Mouse (Mus musculus) MEL (cell line): Measurements from ENCODE around the gene Cdca5. TPM values are rescaled to one million over a fixed set of nuclear protein-coding genes. Genes with fewer than 3 reads are reported as not detected.
"Not testable (repeated sequence)": the region's sequence is repeated elsewhere in the genome, so short reads cannot be mapped to it uniquely, and the experiment has no call there.

Experiments
- DNase-seq: peaks from one replicate; pipeline ENCODE4 v3.0.0; 2011; ENCODE audit warnings: low read depth, low spot score
- H3K27ac ChIP-seq: 2 replicates; pipeline ENCODE4 v1.5.1; 2012; ENCODE audit warnings: low read depth, mild to moderate bottlenecking, control low read depth, low read length, moderate library complexity; ENCODE audit not compliant: control insufficient read depth
- H3K27me3 ChIP-seq, 2 experiments: fragments of 150-350 bp in 1 of 2; sonication (generic) in 1 of 2; 2 replicates each; pipeline ENCODE4 v1.6.1; 2012; ENCODE audit warnings: low read length in 2 of 2, mild to moderate bottlenecking in 2 of 2, improper control_type of control experiment in 1 of 2, moderate library complexity in 1 of 2; ENCODE audit not compliant: insufficient read depth in 2 of 2, control insufficient read depth in 1 of 2
- H3K36me3 ChIP-seq, 2 experiments: 2 replicates each; pipeline ENCODE4 v1.6.1; 2012 to 2014; ENCODE audit warnings: low read length in 2 of 2, improper control_type of control experiment in 1 of 2, inconsistent platforms in 1 of 2, mild to moderate bottlenecking in 1 of 2; ENCODE audit not compliant: insufficient read depth in 2 of 2, control insufficient read depth in 1 of 2
- H3K4me1 ChIP-seq, 2 experiments: fragments of 150-350 bp in 1 of 2; sonication (generic) in 1 of 2; 2 replicates each; pipeline ENCODE4 v1.6.1; 2012; ENCODE audit warnings: low read length in 2 of 2, improper control_type of control experiment in 1 of 2, mild to moderate bottlenecking in 1 of 2; ENCODE audit not compliant: insufficient read depth in 2 of 2, control insufficient read depth in 1 of 2
- H3K4me3 ChIP-seq, 2 experiments: fragments of 150-350 bp in 1 of 2; sonication (generic) in 1 of 2; 2 replicates each; pipeline ENCODE4 v1.5.1; 2012; ENCODE audit warnings: low read depth in 2 of 2, low read length in 2 of 2, mild to moderate bottlenecking in 2 of 2, moderate library complexity in 2 of 2, control low read depth in 1 of 2, improper control_type of control experiment in 1 of 2; ENCODE audit not compliant: control insufficient read depth in 1 of 2, insufficient read depth in 1 of 2
- H3K79me2 ChIP-seq: 2 replicates; pipeline ENCODE4 v1.6.1; 2012; ENCODE audit warnings: mild to moderate bottlenecking, low read length, moderate library complexity; ENCODE audit not compliant: control insufficient read depth, poor library complexity, insufficient read depth
- H3K9ac ChIP-seq: 2 replicates; pipeline ENCODE4 v1.6.1; 2012; ENCODE audit warnings: low read depth, mild to moderate bottlenecking, control low read depth, low read length, moderate library complexity; ENCODE audit not compliant: control insufficient read depth, poor library complexity, severe bottlenecking
- H3K9me3 ChIP-seq: fragments of 150-350 bp; sonication (generic); replicated peaks from 2 replicates; pipeline ENCODE4 v1.6.1; 2012; ENCODE audit warnings: mild to moderate bottlenecking, low read length, improper control_type of control experiment, moderate library complexity; ENCODE audit not compliant: insufficient read depth
- CHD1 ChIP-seq: IDR thresholded peaks from 2 replicates; pipeline ENCODE4 v1.6.1; 2012; ENCODE audit warnings: low read depth, mild to moderate bottlenecking, inconsistent platforms, low read length, improper control_type of control experiment
- CTCF ChIP-seq, 3 experiments: IDR thresholded peaks in 2 of 3; conservative IDR thresholded peaks in 1 of 3; 2 replicates each; pipeline ENCODE4 v1.5.1; 2011 to 2012; ENCODE audit warnings: low read length in 3 of 3, low read depth in 2 of 3, mild to moderate bottlenecking in 2 of 3, improper control_type of control experiment in 1 of 3, inconsistent platforms in 1 of 3, mixed read lengths in 1 of 3, moderate library complexity in 1 of 3; ENCODE audit not compliant: control insufficient read depth in 1 of 3, insufficient read depth in 1 of 3, poor library complexity in 1 of 3, severe bottlenecking in 1 of 3
- ETS1 ChIP-seq: IDR thresholded peaks from 2 replicates; pipeline ENCODE4 v1.6.1; 2012; ENCODE audit warnings: low read depth, mild to moderate bottlenecking, inconsistent platforms, low read length, improper control_type of control experiment, moderate library complexity
- GATA1 ChIP-seq: IDR thresholded peaks from 2 replicates; pipeline ENCODE4 v1.6.1; 2011; ENCODE audit warnings: low read depth, low read length, improper control_type of control experiment
- HCFC1 ChIP-seq: IDR thresholded peaks from 2 replicates; pipeline ENCODE4 v1.6.1; 2012; ENCODE audit warnings: low read depth, mild to moderate bottlenecking, inconsistent platforms, low read length, improper control_type of control experiment, moderate library complexity
- KAT2A ChIP-seq: conservative IDR thresholded peaks from 2 replicates; pipeline ENCODE4 v1.6.1; 2012; ENCODE audit warnings: low read depth, low read length, improper control_type of control experiment, inconsistent platforms
- MAFK ChIP-seq: IDR thresholded peaks from 2 replicates; pipeline ENCODE4 v1.6.1; 2011; ENCODE audit warnings: low read depth, mild to moderate bottlenecking, low read length, improper control_type of control experiment, borderline replicate concordance
- MAX ChIP-seq: IDR thresholded peaks from 2 replicates; pipeline ENCODE4 v1.6.1; 2011; ENCODE audit warnings: low read length, improper control_type of control experiment
- MAZ ChIP-seq: IDR thresholded peaks from 2 replicates; pipeline ENCODE4 v1.6.1; 2012; ENCODE audit warnings: low read depth, mild to moderate bottlenecking, inconsistent platforms, low read length, improper control_type of control experiment
- MEF2A ChIP-seq: IDR thresholded peaks from 2 replicates; pipeline ENCODE4 v1.6.1; 2014; ENCODE audit warnings: low read depth, mild to moderate bottlenecking, inconsistent platforms, low read length, improper control_type of control experiment; ENCODE audit not compliant: poor library complexity, insufficient replicate concordance, severe bottlenecking; ENCODE audit errors: extremely low read depth
- MYC ChIP-seq: IDR thresholded peaks from 2 replicates; pipeline ENCODE4 v1.6.1; 2011; ENCODE audit warnings: low read depth, mild to moderate bottlenecking, low read length, improper control_type of control experiment, moderate library complexity
- NELFE ChIP-seq: IDR thresholded peaks from 2 replicates; pipeline ENCODE4 v1.6.1; 2011; ENCODE audit warnings: low read depth, low read length, improper control_type of control experiment
- POLR2AphosphoS2 ChIP-seq: IDR thresholded peaks from 2 replicates; pipeline ENCODE4 v1.6.1; 2011; ENCODE audit warnings: low read length, improper control_type of control experiment
- POLR2AphosphoS5 ChIP-seq: IDR thresholded peaks from 2 replicates; pipeline ENCODE4 v1.6.1; 2012; ENCODE audit warnings: low read depth, borderline replicate concordance, mild to moderate bottlenecking, inconsistent platforms, low read length, moderate library complexity, mixed read lengths
- RAD21 ChIP-seq: IDR thresholded peaks from 2 replicates; pipeline ENCODE4 v1.6.1; 2011; ENCODE audit warnings: mild to moderate bottlenecking, low read depth, low read length, improper control_type of control experiment
- SIN3A ChIP-seq: IDR thresholded peaks from 2 replicates; pipeline ENCODE4 v1.6.1; 2012; ENCODE audit warnings: low read length, improper control_type of control experiment, inconsistent platforms
- SMC3 ChIP-seq: IDR thresholded peaks from 2 replicates; pipeline ENCODE4 v1.6.1; 2011; ENCODE audit warnings: low read depth, low read length, improper control_type of control experiment
- TAL1 ChIP-seq: IDR thresholded peaks from 2 replicates; pipeline ENCODE4 v1.6.1; 2012; ENCODE audit warnings: mild to moderate bottlenecking, inconsistent platforms, low read length, moderate library complexity, mixed read lengths
- ZC3H11A ChIP-seq: IDR thresholded peaks from 2 replicates; pipeline ENCODE4 v1.6.1; 2012; ENCODE audit warnings: low read depth, mild to moderate bottlenecking, inconsistent platforms, low read length, improper control_type of control experiment
- ZKSCAN1 ChIP-seq: IDR thresholded peaks from 2 replicates; pipeline ENCODE4 v1.6.1; 2012; ENCODE audit warnings: low read depth, mild to moderate bottlenecking, inconsistent platforms, low read length, improper control_type of control experiment, moderate library complexity
- polyA plus RNA-seq, 2 experiments: library from polyadenylated mRNA; stranded (reverse) in 1 of 2; unstranded in 1 of 2; fragments of >175 nt in 1 of 2; fragments of >200 nt in 1 of 2; gene quantifications; 2 replicates each; pipeline versions ENCODE4 v1.2.1 to v1.2.4; 2012; ENCODE audit warnings: low replicate concordance in 2 of 2, low read depth in 1 of 2; ENCODE audit not compliant: insufficient read length in 2 of 2, insufficient read depth in 1 of 2, missing spikeins in 1 of 2
- total RNA-seq: library from RNA; depleted of rRNA; stranded (reverse); fragments of 300-350 nt; gene quantifications from 2 replicates; pipeline ENCODE4 v1.2.3, GENCODE M21; 2012

Gene Cdca5
- total and polyA plus RNA-seq, 3 experiments, result 48.5 to 56.5 TPM; not detected in 1

DNA sequence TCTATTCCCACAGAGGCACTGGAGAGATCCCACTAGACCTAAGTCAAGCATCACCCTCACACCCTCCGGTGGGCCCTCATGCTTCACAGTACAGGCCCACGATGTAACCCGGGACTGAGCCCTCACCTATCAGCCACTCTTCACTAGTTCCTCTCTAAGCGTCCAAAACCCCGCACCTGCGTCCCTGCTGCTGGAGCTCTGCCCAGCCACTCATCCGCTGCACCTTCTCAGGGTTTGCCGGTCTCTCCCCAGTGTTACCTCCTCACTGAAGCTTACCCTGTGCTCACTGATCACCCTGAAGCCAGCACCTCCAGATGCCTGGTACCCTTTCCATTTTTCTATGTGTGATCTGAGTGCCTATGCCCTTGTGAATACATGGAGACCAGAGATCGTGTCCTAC lies 42.5 kb upstream of the Cdca5 start:
- H3K9ac ChIP-seq, result no peak overlapping the region
- H3K27me3 ChIP-seq, result no peaks in the 10 kb centered on the region
- no peak overlapping the region for H3K4me3 ChIP-seq
- peaks cover 0 to 8% of the 10 kb centered on the region in 2 experiments; a peak in 2 of 4 replicates for H3K36me3 ChIP-seq
- peaks cover 10% of the 10 kb centered on the region for H3K79me2 ChIP-seq
- no peak for DNase-seq
- TF ChIP-seq GATA1, result no peak
- no peak for TF ChIP-seq MAFK
- no peak for TF ChIP-seq ZKSCAN1
- H3K4me1 ChIP-seq, result peaks cover 3 to 10% of the 10 kb centered on the region in 2 experiments
- H3K9me3 ChIP-seq, result no peaks in the 10 kb centered on the region
- no peak overlapping the region for H3K27ac ChIP-seq

DNA sequence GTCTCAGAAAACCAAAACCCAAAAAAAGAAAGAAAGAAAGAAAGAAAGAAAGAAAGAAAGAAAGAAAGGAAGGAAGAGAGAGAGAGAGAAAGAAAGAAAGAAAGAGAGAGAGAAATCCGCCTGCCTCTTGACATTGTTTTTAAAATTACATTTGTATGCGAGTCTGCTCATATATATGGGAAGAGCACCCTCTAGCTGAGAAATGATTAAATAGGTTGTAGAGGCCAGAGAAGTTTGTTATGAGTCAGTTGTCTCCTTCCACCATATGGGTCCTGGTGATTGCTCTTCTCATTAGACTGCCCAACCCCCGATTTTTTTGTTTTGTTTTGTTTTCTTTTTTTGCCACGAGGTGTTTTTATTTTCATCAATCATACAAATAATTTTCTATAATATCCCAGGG lies 40.7 kb upstream of the Cdca5 start:
- TF ChIP-seq ETS1, result 0 out of 2 replicates have a peak, but pooled peaks have one; percentile 10
- peak; percentile 24; the same call in 1 of the 2 replicates for TF ChIP-seq TAL1
- peak; percentile 27; the same call in 1 of the 2 replicates for TF ChIP-seq HCFC1
- TF ChIP-seq GATA1, result 0 out of 2 replicates have a peak, but pooled peaks have one; percentile 3
- peak; percentile 69 for TF ChIP-seq SMC3
- peak; percentile 54 for TF ChIP-seq ZC3H11A
- TF ChIP-seq SIN3A, result peak; percentile 84
- peak; percentile 85 for TF ChIP-seq RAD21
- TF ChIP-seq CTCF (IDR thresholded peaks at IDR 0.05 in 2 of 3, conservative IDR thresholded peaks at IDR 0.05 in 1 of 3; ENCODE audit: control insufficient read depth in 1 of 3, insufficient read depth in 1 of 3, low read depth in 2 of 3, low read length in 3 of 3, poor library complexity in 1 of 3, severe bottlenecking in 1 of 3), result peak; percentile 22 to 82 (median 35); a peak in 4 of 6 replicates

DNA sequence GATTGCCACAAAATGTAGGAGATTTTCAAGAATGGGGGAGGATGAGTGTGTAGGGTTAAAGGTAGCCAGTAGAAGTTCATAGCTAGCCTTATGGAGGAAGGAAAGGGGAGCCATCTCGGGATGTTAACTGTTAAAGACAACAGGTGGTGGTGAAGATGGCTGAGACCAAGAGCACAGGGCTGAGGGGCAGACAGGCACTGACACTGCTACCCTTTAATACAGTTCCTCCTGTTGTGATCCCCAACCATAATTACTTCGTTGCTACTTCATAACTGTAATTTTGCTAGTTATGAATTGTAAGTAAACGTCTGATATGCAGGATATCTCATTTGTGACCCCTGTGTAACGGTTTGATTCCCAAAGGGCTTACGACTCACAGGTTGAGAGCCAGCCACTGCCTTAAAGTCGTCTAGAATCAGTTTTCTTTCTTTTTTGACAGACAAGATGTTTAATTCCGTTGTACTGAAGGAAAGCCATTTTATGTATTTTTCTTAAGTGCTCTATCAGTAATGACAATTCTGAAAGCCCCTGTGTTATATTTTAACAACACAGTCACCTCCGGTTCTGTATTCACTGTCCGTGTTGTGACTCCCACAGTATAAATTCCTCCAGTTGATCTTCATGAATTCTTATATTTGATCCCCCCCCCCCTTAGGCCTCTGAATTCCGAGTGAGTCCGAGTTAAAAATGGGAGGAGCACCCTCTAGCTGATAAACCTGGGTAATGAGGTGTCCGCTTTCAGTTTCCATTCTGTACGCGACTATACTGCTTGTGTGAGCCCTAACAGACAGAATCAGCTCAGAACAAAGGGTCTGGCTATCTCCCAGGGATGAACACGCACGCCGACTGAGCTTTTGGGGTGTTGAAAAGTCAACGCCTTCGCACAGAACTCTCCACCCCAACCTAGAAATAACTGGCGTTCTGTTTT lies 39.2 kb upstream of the Cdca5 start:
- Histone ChIP-seq H3K27ac (peak overlapping the region; percentile 94), H3K9ac (peak overlapping the region; percentile 77), H3K27me3 (no peaks in the 10 kb centered on the region), H3K9me3 (no peaks in the 10 kb centered on the region), H3K79me2 (peaks cover 22% of the 10 kb centered on the region), H3K4me3 (peak overlapping the region; percentile 61 to 75), H3K4me1 (peaks cover 3 to 23% of the 10 kb centered on the region in 2 experiments; a peak in 3 of 4 replicates), H3K36me3 (peaks cover 0 to 12% of the 10 kb centered on the region in 2 experiments; a peak in 1 of 4 replicates)
- DNase-seq, result peak; percentile 87
- 0 out of 2 replicates have a peak, but pooled peaks have one; percentile 14 for TF ChIP-seq MYC
- peak; percentile 53; the same call in 1 of the 2 replicates for TF ChIP-seq CHD1
- no peak for TF ChIP-seq POLR2AphosphoS2
- TF ChIP-seq HCFC1, result peak; percentile 46
- peak in 1 of 3 experiments; percentile 11; a peak in 1 of 6 replicates for TF ChIP-seq CTCF (IDR thresholded peaks at IDR 0.05 in 2 of 3, conservative IDR thresholded peaks at IDR 0.05 in 1 of 3; ENCODE audit: control insufficient read depth in 1 of 3, insufficient read depth in 1 of 3, low read depth in 2 of 3, low read length in 3 of 3, poor library complexity in 1 of 3, severe bottlenecking in 1 of 3)
- TF ChIP-seq MAZ, result peak; percentile 78; the same call in 1 of the 2 replicates
- TF ChIP-seq NELFE, result 0 out of 2 replicates have a peak, but pooled peaks have one; percentile 31
- TF ChIP-seq KAT2A, result peak; percentile 31; the same call in 1 of the 2 replicates
- no peak for TF ChIP-seq POLR2AphosphoS5
- peak; percentile 8; the same call in 1 of the 2 replicates for TF ChIP-seq GATA1
- no peak for TF ChIP-seq ZC3H11A
- peak; percentile 40 for TF ChIP-seq MAX
- peak; percentile 1; the same call in 1 of the 2 replicates for TF ChIP-seq RAD21
- TF ChIP-seq MEF2A, result no peak

More for the DNA sequence above, 40.7 kb upstream of the Cdca5 start:
- H3K27ac ChIP-seq, H3K27me3 ChIP-seq, H3K9ac ChIP-seq, H3K9me3 ChIP-seq, H3K4me3 ChIP-seq: not testable (repeated sequence)
- peaks cover 0 to 14% of the 10 kb centered on the region in 2 experiments; a peak in 2 of 4 replicates for H3K36me3 ChIP-seq
- DNase-seq, result peak; percentile 81
- H3K4me1 ChIP-seq, result peaks cover 3 to 22% of the 10 kb centered on the region in 2 experiments; a peak in 3 of 4 replicates
- H3K79me2 ChIP-seq, result peaks cover 20% of the 10 kb centered on the region
